Mouse (Mus musculus) intestine, embryonic 14.5 days (tissue): ENCODE data around the gene Plekho2. TPM values are rescaled to one million over a fixed set of nuclear protein-coding genes. Genes with fewer than 3 reads are reported as not detected.
A peak's percentile ranks its signal among the peaks of the same experiment; 100 is the strongest.

Experiments
- ATAC-seq: fragments of 200-750 bp; cut with Nextera tagmentation; replicated peaks from 2 replicates; pipeline ENCODE4 v1.8.0; 2017; ENCODE audit warnings: low read depth, moderate number of reproducible peaks, moderate TSS enrichment, moderate library complexity; ENCODE audit not compliant: low FRiP score, low TSS enrichment
- DNase-seq: peaks from one replicate; pipeline ENCODE4 v3.0.0-alpha.2; 2018; ENCODE audit warnings: low spot score
- H3K27ac ChIP-seq: fragments of 300-500 bp; sonication (generic); 2 replicates; pipeline ENCODE4 v1.5.1; 2014; ENCODE audit warnings: low read depth, mild to moderate bottlenecking, control low read depth
- H3K27me3 ChIP-seq: fragments of 300-500 bp; sonication (generic); replicated peaks from 2 replicates; pipeline ENCODE4 v1.6.1; 2014; ENCODE audit warnings: low read length, control low read depth; ENCODE audit not compliant: control insufficient read depth, insufficient read depth
- H3K36me3 ChIP-seq: fragments of 300-500 bp; sonication (generic); 2 replicates; pipeline ENCODE4 v1.6.1; 2014; ENCODE audit warnings: low read length, control low read depth; ENCODE audit not compliant: control insufficient read depth, insufficient read depth
- H3K4me1 ChIP-seq: fragments of 300-500 bp; sonication (generic); replicated peaks from 2 replicates; pipeline ENCODE4 v1.6.1; 2014; ENCODE audit warnings: low read length, control low read depth, mixed read lengths; ENCODE audit not compliant: control insufficient read depth, insufficient read depth
- H3K4me2 ChIP-seq: fragments of 300-500 bp; sonication (generic); 2 replicates; pipeline ENCODE4 v1.6.1; 2014; ENCODE audit warnings: low read length
- H3K4me3 ChIP-seq: fragments of 300-500 bp; sonication (generic); 2 replicates; pipeline ENCODE4 v1.5.1; 2014; ENCODE audit warnings: low read depth, low read length, control low read depth, mixed read lengths
- H3K9ac ChIP-seq: fragments of 300-500 bp; sonication (generic); 2 replicates; pipeline ENCODE4 v1.6.1; 2014; ENCODE audit warnings: mild to moderate bottlenecking, low read length
- H3K9me3 ChIP-seq: fragments of 300-500 bp; sonication (generic); 2 replicates; pipeline ENCODE4 v1.6.1; 2016; ENCODE audit warnings: low read length, control low read depth; ENCODE audit not compliant: control insufficient read depth
- WGBS: fragments of 180-500 bp; shearing (Covaris S2); extraction: QIAGEN DNeasy Blood & Tissue Kit; methylation state at CpG from one replicate; pipeline ENCODE4 v1.1.7; 2014; 5-methylcytosine and 5-hydroxymethylcytosine counted together
- polyA plus RNA-seq: library from polyadenylated mRNA; unstranded; fragments of >200 nt; fragmentation: Nextera tagmentation; extraction: Ambion mirVana; gene quantifications from 2 replicates; pipeline ENCODE4 v1.2.1, GENCODE M21; 2014

Gene Plekho2
- polyA plus RNA-seq, 1 experiment from 2014 or later: 11.9 TPM

DNA sequence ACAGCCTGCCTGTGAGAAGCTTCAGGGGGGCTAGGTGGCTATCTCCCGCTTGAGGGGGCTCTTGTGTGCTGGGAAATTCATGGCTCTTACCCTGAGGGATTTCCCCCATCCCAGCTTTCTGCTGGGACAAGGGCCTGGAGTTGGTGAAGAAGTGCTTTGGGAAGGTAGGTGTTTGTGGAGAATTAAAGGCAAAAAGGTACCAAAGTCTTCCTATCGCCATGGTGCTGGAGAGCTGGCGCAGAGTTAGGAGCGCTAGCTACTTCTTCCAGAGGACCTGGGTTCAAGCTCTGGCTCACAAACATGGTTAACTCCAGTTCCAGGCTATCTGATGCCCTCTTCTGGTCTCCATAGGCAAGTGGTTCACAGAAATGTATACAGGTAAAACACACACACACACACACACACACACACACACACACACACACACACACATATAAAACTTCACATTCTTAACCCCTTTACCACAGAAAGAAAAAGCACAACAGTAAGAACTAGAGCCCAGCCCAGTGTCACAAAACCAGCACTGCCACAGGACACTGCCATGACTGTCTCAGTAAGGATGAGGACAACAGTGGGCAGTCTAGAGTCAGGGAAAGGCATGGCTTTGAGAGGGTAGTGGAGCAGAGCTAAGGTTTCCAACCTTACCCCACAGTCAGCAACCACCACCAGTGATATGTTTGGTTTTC, 2.2 kb downstream of the Plekho2 start:
- no peak overlapping the region for H3K4me3 ChIP-seq
- no peak overlapping the region for H3K9ac ChIP-seq
- H3K9me3 ChIP-seq: no peaks in the 10 kb centered on the region
- peak overlapping the region; percentile 38; the same call in 1 of the 2 replicates for H3K27ac ChIP-seq
- ATAC-seq (no peak), DNase-seq (no peak)
- 88% methylated on average over 4 of the region's 4 CpGs for WGBS
- no peaks in the 10 kb centered on the region for H3K27me3 ChIP-seq
- H3K4me2 ChIP-seq: no peak overlapping the region
- peaks cover 40% of the 10 kb centered on the region for H3K4me1 ChIP-seq
- H3K36me3 ChIP-seq: peaks cover 5% of the 10 kb centered on the region; the same call in 1 of the 2 replicates

- Histone ChIP-seq H3K27me3 (no peaks in the 10 kb centered on the region), H3K4me2 (no peak overlapping the region), H3K4me1 (peaks cover 37% of the 10 kb centered on the region), H3K27ac (peak overlapping the region; percentile 38; the same call in 1 of the 2 replicates), H3K9ac (no peak overlapping the region), H3K36me3 (peaks cover 10% of the 10 kb centered on the region; the same call in 1 of the 2 replicates), H3K9me3 (no peaks in the 10 kb centered on the region), H3K4me3 (no peak overlapping the region)
- 56% methylated on average over 7 of the region's 7 CpGs for WGBS
- DNase-seq: no peak
- ATAC-seq: no peak
Observed at GRCm38 (mm10) chr9:65576861-65577510, 2.9 kb downstream of the Plekho2 start.

- ATAC-seq (no peak), DNase-seq (no peak)
- H3K36me3 ChIP-seq: peaks cover 14% of the 10 kb centered on the region
- H3K4me3 ChIP-seq: no peak overlapping the region
- H3K27me3 ChIP-seq: no peaks in the 10 kb centered on the region
- no peak overlapping the region for H3K9ac ChIP-seq
- H3K4me1 ChIP-seq: peaks cover 34% of the 10 kb centered on the region
- no peak overlapping the region for H3K4me2 ChIP-seq
- 75% methylated on average over 8 of the region's 8 CpGs for WGBS
- no peak overlapping the region for H3K27ac ChIP-seq
- no peaks in the 10 kb centered on the region for H3K9me3 ChIP-seq
Observed at GRCm38 (mm10) chr9:65575393-65576196, 4.2 kb downstream of the Plekho2 start.

- Histone ChIP-seq H3K27ac (no peak overlapping the region), H3K9ac (no peak overlapping the region), H3K36me3 (peaks cover 14% of the 10 kb centered on the region), H3K4me1 (peaks cover 33% of the 10 kb centered on the region), H3K4me3 (no peak overlapping the region), H3K4me2 (no peak overlapping the region), H3K27me3 (no peaks in the 10 kb centered on the region), H3K9me3 (no peaks in the 10 kb centered on the region)
- WGBS: 86% methylated on average over 11 of the region's 11 CpGs
- no peak for DNase-seq
- no peak for ATAC-seq
Observed at GRCm38 (mm10) chr9:65574513-65575392, 5.1 kb downstream of the Plekho2 start.

DNA sequence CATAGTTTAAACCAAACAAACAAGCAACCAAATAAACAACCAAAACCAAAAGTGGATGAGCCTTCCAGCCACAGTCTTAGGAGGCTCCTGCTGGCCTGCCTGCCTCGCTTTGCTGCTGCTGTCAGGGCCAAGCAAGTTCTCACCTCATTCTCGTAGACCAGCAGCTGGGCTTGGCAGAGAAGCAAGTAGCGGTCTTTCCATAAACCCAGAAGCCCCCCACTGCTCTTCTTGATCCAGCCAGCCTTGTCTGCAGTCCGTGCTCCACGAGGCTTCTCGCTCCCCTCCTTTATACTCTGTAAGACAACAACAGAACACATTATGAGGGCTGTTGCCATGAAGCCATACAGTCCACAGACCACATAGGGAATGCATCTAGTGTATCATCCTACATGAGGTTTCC, 7.0 kb downstream of the Plekho2 start:
- Histone ChIP-seq H3K9ac (no peak overlapping the region), H3K27me3 (no peaks in the 10 kb centered on the region), H3K9me3 (no peaks in the 10 kb centered on the region), H3K4me1 (peaks cover 23% of the 10 kb centered on the region), H3K4me2 (no peak overlapping the region), H3K4me3 (no peak overlapping the region), H3K36me3 (peaks cover 14% of the 10 kb centered on the region), H3K27ac (no peak overlapping the region)
- WGBS: 80% methylated on average over 6 of the region's 6 CpGs
- DNase-seq: no peak
- ATAC-seq: no peak

- DNase-seq: no peak
- ATAC-seq: no peak
- no peaks in the 10 kb centered on the region for H3K9me3 ChIP-seq
- WGBS: 56% methylated on average over 6 of the region's 6 CpGs
- H3K27ac ChIP-seq: no peak overlapping the region
- no peaks in the 10 kb centered on the region for H3K27me3 ChIP-seq
- no peaks in the 10 kb centered on the region for H3K4me1 ChIP-seq
- peaks cover 22% of the 10 kb centered on the region for H3K36me3 ChIP-seq
- no peak overlapping the region for H3K9ac ChIP-seq
- no peak overlapping the region for H3K4me2 ChIP-seq
- H3K4me3 ChIP-seq: no peak overlapping the region
Observed at GRCm38 (mm10) chr9:65569491-65569971, 10.3 kb downstream of the Plekho2 start.

GRCm38 (mm10) chr9:65568787-65569186, 11.1 kb downstream of the Plekho2 start:
- peaks cover 25% of the 10 kb centered on the region for H3K36me3 ChIP-seq
- H3K4me1 ChIP-seq: no peaks in the 10 kb centered on the region
- H3K4me3 ChIP-seq: no peak overlapping the region
- H3K27ac ChIP-seq: no peak overlapping the region
- H3K9me3 ChIP-seq: no peaks in the 10 kb centered on the region
- 87% methylated on average over 6 of the region's 6 CpGs for WGBS
- no peak overlapping the region for H3K4me2 ChIP-seq
- ATAC-seq (no peak), DNase-seq (no peak)
- no peaks in the 10 kb centered on the region for H3K27me3 ChIP-seq
- H3K9ac ChIP-seq: no peak overlapping the region

DNA sequence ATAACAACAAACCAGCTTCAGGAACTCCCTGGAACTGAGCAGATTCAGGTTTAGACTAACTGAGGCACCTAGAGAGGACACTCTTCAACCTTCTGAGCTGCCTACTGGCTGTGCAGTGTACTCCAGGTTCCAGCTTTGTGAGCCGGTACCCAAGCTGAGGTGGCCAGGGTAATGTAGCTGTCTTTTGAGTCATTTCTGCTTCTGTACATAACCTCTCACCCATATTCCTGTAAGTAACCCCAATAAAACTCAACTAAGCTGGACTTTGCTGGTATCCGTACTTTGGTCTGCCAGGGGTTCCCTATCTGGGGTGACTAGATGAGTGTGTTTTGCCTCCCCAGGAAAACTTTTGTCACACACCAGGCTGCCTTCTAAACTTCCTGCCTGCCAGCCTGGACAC, 15.1 kb downstream of the Plekho2 start:
- DNase-seq (no peak), ATAC-seq (no peak)
- 90% methylated on average over 2 of the region's 2 CpGs for WGBS
- no peak overlapping the region for H3K4me2 ChIP-seq
- no peak overlapping the region for H3K9ac ChIP-seq
- no peak overlapping the region for H3K4me3 ChIP-seq
- no peaks in the 10 kb centered on the region for H3K27me3 ChIP-seq
- H3K27ac ChIP-seq: no peak overlapping the region
- peaks cover 30% of the 10 kb centered on the region for H3K36me3 ChIP-seq
- H3K4me1 ChIP-seq: peaks cover 9% of the 10 kb centered on the region
- no peaks in the 10 kb centered on the region for H3K9me3 ChIP-seq
